Mouse (Mus musculus) ES-E14 (cell line): ENCODE data around the gene Itgb6.

Experiments used
- CHD2 ChIP-seq: IDR thresholded peaks from 2 replicates; pipeline ENCODE4 v1.6.1; 2014; ENCODE audit warnings: mild to moderate bottlenecking, low read depth, low read length, inconsistent platforms
- ZC3H11A ChIP-seq: IDR thresholded peaks from 2 replicates; pipeline ENCODE4 v1.6.1; 2012; ENCODE audit warnings: low read depth, mild to moderate bottlenecking, inconsistent platforms, low read length, borderline replicate concordance
- ZNF384 ChIP-seq: IDR thresholded peaks from 2 replicates; pipeline ENCODE4 v1.6.1; 2012; ENCODE audit warnings: low read depth, low read length, inconsistent platforms

GRCm38 (mm10) chr2:60712483-60712882 is 10.0 kb downstream of the Itgb6 start:
- no peak for TF ChIP-seq CHD2
- TF ChIP-seq ZC3H11A = no peak
- TF ChIP-seq ZNF384 = no peak
